Mouse (Mus musculus): ENCODE data around the gene Clec4a1.

DNA sequence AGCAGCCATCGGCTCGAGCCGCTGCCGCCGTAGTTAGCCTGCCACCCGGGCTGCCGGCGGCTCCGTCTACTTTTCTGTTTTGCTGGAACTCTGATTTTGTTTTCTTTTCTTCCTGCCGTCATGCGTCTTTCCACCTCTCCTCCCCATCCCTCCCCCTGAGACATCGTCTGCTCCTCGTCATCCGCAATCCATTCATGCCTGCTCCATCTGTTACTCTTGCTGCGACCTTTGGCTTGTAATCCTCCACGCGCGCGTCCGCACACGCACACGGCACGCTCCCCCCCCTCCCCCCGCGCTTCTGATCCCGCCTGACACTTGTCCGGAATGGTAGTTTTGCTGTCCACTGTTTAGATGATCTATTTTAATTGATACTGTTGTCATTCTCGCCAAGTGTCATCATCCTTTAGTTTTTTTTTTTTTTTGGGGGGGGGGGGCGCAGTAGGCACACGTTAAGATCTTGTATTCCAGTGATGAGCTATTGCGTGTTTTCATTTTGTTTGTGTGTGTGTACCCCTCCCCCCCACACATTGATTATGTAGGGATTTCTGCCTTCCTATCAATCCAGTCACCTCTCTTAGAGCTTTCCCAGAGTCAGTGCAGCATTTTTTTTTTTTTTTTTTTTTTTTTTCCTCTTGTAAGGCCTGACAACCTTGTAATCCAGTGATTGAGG lies 46.8 kb upstream of the Clec4a1 start:
- TF ChIP-seq CTCF (conservative IDR thresholded peaks at IDR 0.05; ENCODE audit: insufficient read depth, insufficient read length, low read depth, low read length) (no peak), POLR2A (IDR thresholded peaks at IDR 0.05; ENCODE audit: low read depth, low read length) (no peak)

All from kidney, adult 2 months (tissue).